Mouse (Mus musculus): ENCODE data around the gene Clpb. TPM values are rescaled to one million over a fixed set of nuclear protein-coding genes. Genes with fewer than 3 reads are reported as not detected.

Clpb gene
- polyA plus RNA-seq, 1 experiment from 2014 or later: 21.1 TPM

DNA sequence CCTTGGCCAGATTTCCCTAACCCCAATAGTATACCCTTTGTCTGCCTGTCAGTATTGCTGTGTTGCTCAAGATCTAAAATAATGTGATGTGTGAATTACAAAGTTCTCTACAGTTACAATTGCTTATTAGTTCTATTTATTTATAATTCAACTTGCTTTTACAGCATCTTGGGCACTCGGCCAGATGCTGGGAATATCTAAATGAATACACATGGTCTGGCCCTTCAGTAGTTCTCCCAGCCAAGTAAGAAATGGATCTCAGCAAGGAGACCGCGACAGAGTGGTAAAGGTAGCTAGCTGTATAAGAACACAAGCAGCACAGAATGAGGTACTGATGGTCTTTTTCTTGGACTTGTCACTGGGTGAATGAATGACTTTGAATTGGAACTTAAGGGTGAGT lies 46.2 kb downstream of the Clpb start:
- Histone ChIP-seq H3K36me3 (ENCODE audit: insufficient read depth, low read length) (no peaks in the 10 kb centered on the region), H3K9me3 (ENCODE audit: low read length) (no peaks in the 10 kb centered on the region), H3K4me3 (ENCODE audit: low read depth, low read length) (no peak overlapping the region), H3K9ac (replicated peaks; ENCODE audit: low read depth) (no peak overlapping the region), H3K27ac (ENCODE audit: low read length) (no peak overlapping the region), H3K27me3 (replicated peaks; ENCODE audit: insufficient read depth, low read length) (no peaks in the 10 kb centered on the region), H3K4me1 (ENCODE audit: insufficient read depth, low read depth, low read length) (no peaks in the 10 kb centered on the region), H3K4me2 (replicated peaks; ENCODE audit: low read depth, low read length) (no peak overlapping the region)
- DNase-seq (ENCODE audit: low spot score): no peak
- TF ChIP-seq CTCF (IDR thresholded peaks at IDR 0.05) (no peak), EP300 (IDR thresholded peaks at IDR 0.05) (no peak)
- no peak for ATAC-seq
- 71% methylated on average over 3 of the region's 3 CpGs for WGBS

DNA sequence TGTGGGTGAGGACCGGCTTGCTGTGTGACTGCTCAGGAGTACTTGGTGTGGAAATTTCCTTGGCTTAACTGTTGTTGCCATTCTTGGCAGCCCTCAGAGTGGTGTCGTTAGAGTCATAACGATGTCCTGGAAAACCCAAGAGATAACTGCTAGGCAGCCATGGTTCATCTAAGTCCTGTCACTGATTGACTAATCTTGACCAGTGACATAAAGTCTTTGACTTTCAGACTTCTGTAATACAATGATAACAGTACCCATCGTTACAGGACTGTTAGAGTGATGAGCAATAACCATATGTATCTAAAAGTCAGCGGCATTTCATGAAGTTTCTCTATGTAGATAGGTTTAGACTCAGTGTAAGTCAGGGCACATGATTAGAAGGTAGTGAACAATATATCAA lies 46.8 kb downstream of the Clpb start:
- no peak for TF ChIP-seq CTCF (IDR thresholded peaks at IDR 0.05)
- TF ChIP-seq EP300 (IDR thresholded peaks at IDR 0.05): no peak
- no peak overlapping the region for H3K9ac ChIP-seq (replicated peaks; ENCODE audit: low read depth)
- no peaks in the 10 kb centered on the region for H3K36me3 ChIP-seq (ENCODE audit: insufficient read depth, low read length)
- no peak overlapping the region for H3K27ac ChIP-seq (ENCODE audit: low read length)
- 86% methylated on average over 5 of the region's 5 CpGs for WGBS
- H3K9me3 ChIP-seq (ENCODE audit: low read length): no peaks in the 10 kb centered on the region
- H3K4me2 ChIP-seq (replicated peaks; ENCODE audit: low read depth, low read length): no peak overlapping the region
- no peaks in the 10 kb centered on the region for H3K4me1 ChIP-seq (ENCODE audit: insufficient read depth, low read depth, low read length)
- H3K27me3 ChIP-seq (replicated peaks; ENCODE audit: insufficient read depth, low read length): no peaks in the 10 kb centered on the region
- no peak for DNase-seq (ENCODE audit: low spot score)
- no peak for ATAC-seq
- no peak overlapping the region for H3K4me3 ChIP-seq (ENCODE audit: low read depth, low read length)

DNA sequence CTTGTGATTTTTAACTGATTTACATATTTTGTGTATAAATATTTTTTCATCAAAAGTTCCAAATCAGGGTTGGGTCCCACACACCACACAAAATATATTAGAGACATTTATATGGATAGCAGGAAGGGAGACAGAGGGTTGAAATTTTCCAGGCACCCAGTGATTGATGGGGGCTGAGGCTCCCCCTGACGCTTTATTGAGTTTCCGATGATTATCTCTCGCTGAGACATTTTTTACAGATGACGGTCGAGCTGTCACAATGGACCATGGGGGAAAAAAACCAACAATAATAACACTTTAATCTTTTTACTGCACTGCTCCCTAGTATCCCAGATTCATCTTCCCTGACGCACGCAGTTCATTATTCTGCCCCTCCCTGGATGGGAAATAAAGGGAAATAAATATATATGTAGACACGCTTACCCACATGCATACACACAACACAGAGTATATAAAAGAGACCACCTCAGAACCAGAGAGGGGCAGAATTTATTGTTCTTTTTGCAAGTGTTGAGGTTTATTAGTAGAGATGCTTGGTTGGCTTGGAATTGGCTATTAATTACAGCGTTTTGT lies 50.5 kb downstream of the Clpb start:
- 80% methylated on average over 9 of the region's 9 CpGs for WGBS
- ATAC-seq: no peak

DNA sequence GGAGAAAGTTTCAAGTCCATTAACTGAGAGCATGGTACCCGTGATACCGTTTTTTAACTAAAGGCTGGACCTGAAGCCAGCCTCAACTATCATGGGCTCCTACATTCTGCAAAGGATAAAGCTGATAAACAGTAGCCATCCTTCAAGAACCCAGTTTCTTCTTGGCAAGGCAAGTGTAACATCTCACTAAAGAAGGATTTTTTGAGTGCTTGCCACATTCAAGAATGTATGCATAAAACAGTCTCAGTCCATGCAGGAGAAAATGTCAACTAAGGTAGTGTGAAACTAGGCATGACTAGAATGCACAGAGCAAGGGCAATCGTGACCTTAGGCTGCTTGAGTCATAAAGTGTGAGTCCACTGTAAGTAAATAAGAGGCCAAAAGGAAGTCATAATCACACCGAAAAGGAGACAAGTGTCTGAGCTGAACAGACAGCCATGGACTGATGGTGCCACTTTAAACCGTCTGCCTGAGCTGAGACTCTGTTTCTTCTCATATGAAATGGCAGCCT lies 51.7 kb downstream of the Clpb start:
- no peak for ATAC-seq
- H3K4me3 ChIP-seq (ENCODE audit: low read depth, low read length): no peak overlapping the region
- 63% methylated on average over 5 of the region's 5 CpGs for WGBS
- no peak overlapping the region for H3K4me2 ChIP-seq (replicated peaks; ENCODE audit: low read depth, low read length)
- DNase-seq (ENCODE audit: low spot score): no peak
- H3K27me3 ChIP-seq (replicated peaks; ENCODE audit: insufficient read depth, low read length): no peaks in the 10 kb centered on the region
- no peaks in the 10 kb centered on the region for H3K4me1 ChIP-seq (ENCODE audit: insufficient read depth, low read depth, low read length)
- no peak overlapping the region for H3K9ac ChIP-seq (replicated peaks; ENCODE audit: low read depth)
- TF ChIP-seq EP300 (IDR thresholded peaks at IDR 0.05) (no peak), CTCF (IDR thresholded peaks at IDR 0.05) (no peak)
- no peak overlapping the region for H3K27ac ChIP-seq (ENCODE audit: low read length)
- H3K36me3 ChIP-seq (ENCODE audit: insufficient read depth, low read length): no peaks in the 10 kb centered on the region
- no peaks in the 10 kb centered on the region for H3K9me3 ChIP-seq (ENCODE audit: low read length)

More for the DNA sequence above, 50.5 kb downstream of the Clpb start:
- Histone ChIP-seq H3K4me1 (ENCODE audit: insufficient read depth, low read depth, low read length) (no peaks in the 10 kb centered on the region), H3K4me3 (ENCODE audit: low read depth, low read length) (no peak overlapping the region), H3K36me3 (ENCODE audit: insufficient read depth, low read length) (no peaks in the 10 kb centered on the region), H3K9me3 (ENCODE audit: low read length) (no peaks in the 10 kb centered on the region), H3K27me3 (replicated peaks; ENCODE audit: insufficient read depth, low read length) (no peaks in the 10 kb centered on the region), H3K9ac (replicated peaks; ENCODE audit: low read depth) (no peak overlapping the region), H3K27ac (ENCODE audit: low read length) (no peak overlapping the region), H3K4me2 (replicated peaks; ENCODE audit: low read depth, low read length) (no peak overlapping the region)
- TF ChIP-seq CTCF (IDR thresholded peaks at IDR 0.05): no peak
- no peak for TF ChIP-seq EP300 (IDR thresholded peaks at IDR 0.05)
- no peak for DNase-seq (ENCODE audit: low spot score)

DNA sequence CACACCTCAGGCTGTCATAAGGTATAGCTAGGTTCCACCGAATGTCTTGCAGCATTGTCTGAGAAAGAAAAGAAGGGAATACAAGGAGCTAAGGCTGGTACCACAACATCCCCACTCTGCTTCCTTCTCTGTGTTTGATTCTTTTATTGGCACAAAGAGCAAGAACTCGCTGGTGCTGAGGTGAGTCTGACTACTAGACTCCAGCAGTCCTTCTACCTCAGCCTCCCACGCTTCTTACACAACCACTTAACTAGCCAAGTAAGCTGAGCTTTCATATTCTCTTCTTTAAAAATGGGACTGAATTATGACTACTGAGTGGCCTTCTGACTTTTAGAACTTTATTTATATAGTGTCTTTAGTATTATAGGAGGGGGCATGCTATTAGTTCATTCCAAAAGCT lies 56.9 kb downstream of the Clpb start:
- 85% methylated on average over 3 of the region's 3 CpGs for WGBS
- Histone ChIP-seq H3K36me3 (ENCODE audit: insufficient read depth, low read length) (no peaks in the 10 kb centered on the region), H3K27me3 (replicated peaks; ENCODE audit: insufficient read depth, low read length) (no peaks in the 10 kb centered on the region), H3K9ac (replicated peaks; ENCODE audit: low read depth) (no peak overlapping the region), H3K9me3 (ENCODE audit: low read length) (no peaks in the 10 kb centered on the region), H3K4me2 (replicated peaks; ENCODE audit: low read depth, low read length) (no peak overlapping the region), H3K4me1 (ENCODE audit: insufficient read depth, low read depth, low read length) (no peaks in the 10 kb centered on the region), H3K27ac (ENCODE audit: low read length) (no peak overlapping the region), H3K4me3 (ENCODE audit: low read depth, low read length) (no peak overlapping the region)
- DNase-seq (ENCODE audit: low spot score) (no peak), ATAC-seq (no peak)
- TF ChIP-seq EP300 (IDR thresholded peaks at IDR 0.05) (no peak), CTCF (IDR thresholded peaks at IDR 0.05) (no peak)

DNA sequence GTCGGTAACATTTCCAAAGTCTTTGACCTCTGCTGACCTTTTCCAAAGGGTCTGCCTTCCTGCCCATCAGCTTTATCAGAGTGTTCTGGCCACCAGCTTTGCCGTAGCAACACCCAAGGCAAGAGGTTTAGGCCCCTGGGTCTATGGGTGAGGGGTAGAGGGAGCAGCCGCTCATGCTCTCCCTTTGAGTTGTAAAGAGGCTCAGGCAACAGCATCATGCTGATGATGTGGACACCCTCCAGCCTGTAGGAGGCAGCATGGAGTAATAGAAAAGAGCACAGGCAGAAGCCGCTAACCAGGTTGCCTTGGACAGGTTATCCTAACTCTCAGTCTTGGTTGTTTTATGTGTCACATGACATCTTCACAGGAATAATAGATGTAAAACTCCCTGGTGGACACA lies 61.6 kb downstream of the Clpb start:
- no peak overlapping the region for H3K4me3 ChIP-seq (ENCODE audit: low read depth, low read length)
- no peaks in the 10 kb centered on the region for H3K36me3 ChIP-seq (ENCODE audit: insufficient read depth, low read length)
- H3K27me3 ChIP-seq (replicated peaks; ENCODE audit: insufficient read depth, low read length): no peaks in the 10 kb centered on the region
- H3K9me3 ChIP-seq (ENCODE audit: low read length): no peaks in the 10 kb centered on the region
- H3K9ac ChIP-seq (replicated peaks; ENCODE audit: low read depth): no peak overlapping the region
- WGBS: 73% methylated on average over 4 of the region's 4 CpGs
- TF ChIP-seq EP300 (IDR thresholded peaks at IDR 0.05) (no peak), CTCF (IDR thresholded peaks at IDR 0.05) (peak; percentile 71)
- ATAC-seq (no peak), DNase-seq (ENCODE audit: low spot score) (peak; percentile 38)
- no peak overlapping the region for H3K27ac ChIP-seq (ENCODE audit: low read length)
- no peaks in the 10 kb centered on the region for H3K4me1 ChIP-seq (ENCODE audit: insufficient read depth, low read depth, low read length)
- no peak overlapping the region for H3K4me2 ChIP-seq (replicated peaks; ENCODE audit: low read depth, low read length)

DNA sequence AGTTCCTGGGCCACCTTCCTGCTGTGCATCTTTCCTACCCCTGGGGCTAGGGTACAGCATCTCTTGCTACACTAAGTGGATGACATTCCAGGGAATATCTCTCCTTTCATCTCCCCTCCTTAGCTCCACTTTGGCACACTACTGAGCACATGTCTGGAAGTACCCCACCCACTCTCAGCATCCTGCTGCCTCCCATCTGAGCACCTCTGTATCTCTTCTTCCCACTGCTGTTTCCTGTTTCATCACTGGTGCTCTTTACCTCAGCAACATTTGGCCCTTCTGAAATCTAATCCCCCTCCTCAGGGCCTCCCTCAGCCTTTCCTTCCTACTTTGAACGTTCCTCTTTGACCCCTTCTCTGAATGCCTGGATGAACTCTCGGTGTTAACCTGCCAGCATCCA lies 63.5 kb downstream of the Clpb start:
- Histone ChIP-seq H3K36me3 (ENCODE audit: insufficient read depth, low read length) (no peaks in the 10 kb centered on the region), H3K9me3 (ENCODE audit: low read length) (no peaks in the 10 kb centered on the region), H3K9ac (replicated peaks; ENCODE audit: low read depth) (no peak overlapping the region), H3K4me3 (ENCODE audit: low read depth, low read length) (no peak overlapping the region), H3K27ac (ENCODE audit: low read length) (no peak overlapping the region), H3K4me2 (replicated peaks; ENCODE audit: low read depth, low read length) (no peak overlapping the region), H3K27me3 (replicated peaks; ENCODE audit: insufficient read depth, low read length) (no peaks in the 10 kb centered on the region), H3K4me1 (ENCODE audit: insufficient read depth, low read depth, low read length) (no peaks in the 10 kb centered on the region)
- no peak for ATAC-seq
- WGBS: 40% methylated on average over 2 of the region's 2 CpGs
- TF ChIP-seq CTCF (IDR thresholded peaks at IDR 0.05) (no peak), EP300 (IDR thresholded peaks at IDR 0.05) (no peak)
- no peak for DNase-seq (ENCODE audit: low spot score)

Data from lung, postnatal 0 days (tissue).